Mouse (Mus musculus) heart, postnatal 0 days (tissue): ENCODE results near the gene Igdcc4. TPM values are rescaled to one million over a fixed set of nuclear protein-coding genes. Genes with fewer than 3 reads are reported as not detected.
A peak's percentile ranks its signal among the peaks of the same experiment; 100 is the strongest.
"Not testable (repeated sequence)": the region's sequence is repeated elsewhere in the genome, so short reads cannot be mapped to it uniquely, and the experiment has no call there.

Source experiments
- ATAC-seq: fragments of 200-750 bp; cut with Nextera tagmentation; 2 replicates; pipeline ENCODE4 v1.8.0; 2017; ENCODE audit warnings: low read depth, moderate number of reproducible peaks, moderate library complexity; ENCODE audit not compliant: insufficient read depth
- DNase-seq: peaks from one replicate; pipeline ENCODE4 v3.0.0-alpha.2; 2016; ENCODE audit warnings: low spot score
- H3K27ac ChIP-seq: fragments of 300-500 bp; sonication (generic); 2 replicates; pipeline ENCODE4 v1.5.1; 2014; ENCODE audit warnings: low read depth, mild to moderate bottlenecking
- H3K27me3 ChIP-seq: fragments of 300-500 bp; sonication (generic); 2 replicates; pipeline ENCODE4 v1.6.1; 2014; ENCODE audit warnings: low read length, mixed read lengths; ENCODE audit not compliant: control insufficient read depth, insufficient read depth
- H3K36me3 ChIP-seq: fragments of 300-500 bp; sonication (generic); replicated peaks from 2 replicates; pipeline ENCODE4 v1.6.1; 2014; ENCODE audit warnings: low read length, mixed read lengths; ENCODE audit not compliant: control insufficient read depth, insufficient read depth
- H3K4me1 ChIP-seq: fragments of 300-500 bp; sonication (generic); 2 replicates; pipeline ENCODE4 v1.6.1; 2014; ENCODE audit warnings: antibody characterized with exemption; ENCODE audit not compliant: control insufficient read depth, insufficient read depth
- H3K4me2 ChIP-seq: fragments of 300-500 bp; sonication (generic); 2 replicates; pipeline ENCODE4 v1.6.1; 2014; ENCODE audit warnings: low read depth, mild to moderate bottlenecking, low read length, moderate library complexity
- H3K4me3 ChIP-seq: fragments of 300-500 bp; sonication (generic); 2 replicates; pipeline ENCODE4 v1.5.1; 2014; ENCODE audit warnings: low read depth, low read length
- H3K9ac ChIP-seq: fragments of 300-500 bp; sonication (generic); replicated peaks from 2 replicates; pipeline ENCODE4 v1.6.1; 2014; ENCODE audit warnings: low read depth, low read length, mixed read lengths
- H3K9me3 ChIP-seq: fragments of 300-500 bp; sonication (generic); replicated peaks from 2 replicates; pipeline ENCODE4 v1.6.1; 2016; ENCODE audit warnings: low read length; ENCODE audit not compliant: control insufficient read depth
- CTCF ChIP-seq: IDR thresholded peaks from 2 replicates; pipeline ENCODE4 v1.5.1; 2016; ENCODE audit warnings: antibody characterized with exemption, control low read depth, low read depth
- EP300 ChIP-seq: IDR thresholded peaks from 2 replicates; pipeline ENCODE4 v1.6.1; 2016; ENCODE audit warnings: antibody characterized with exemption, low read depth
- whole genome bisulfite sequencing: fragments of 180-500 bp; shearing (Covaris S2); extraction: QIAGEN DNeasy Blood & Tissue Kit; methylation state at CpG from one replicate; pipeline ENCODE4 v1.1.7; 2014; 5-methylcytosine and 5-hydroxymethylcytosine counted together
- polyA plus RNA-seq: library from polyadenylated mRNA; unstranded; fragments of >200 nt; fragmentation: Nextera tagmentation; extraction: Ambion mirVana; gene quantifications from 2 replicates; pipeline ENCODE4 v1.2.1, GENCODE M21; 2015
- total RNA-seq: library from RNA; depleted of rRNA; stranded (reverse); fragments of >200 nt; gene quantifications from 2 replicates; pipeline ENCODE4 v1.2.3, GENCODE M21; 2014; ENCODE audit warnings: low replicate concordance

The Igdcc4 gene
- total and polyA plus RNA-seq, 2 experiments from 2014 or later: 3.2 to 13.9 TPM

DNA sequence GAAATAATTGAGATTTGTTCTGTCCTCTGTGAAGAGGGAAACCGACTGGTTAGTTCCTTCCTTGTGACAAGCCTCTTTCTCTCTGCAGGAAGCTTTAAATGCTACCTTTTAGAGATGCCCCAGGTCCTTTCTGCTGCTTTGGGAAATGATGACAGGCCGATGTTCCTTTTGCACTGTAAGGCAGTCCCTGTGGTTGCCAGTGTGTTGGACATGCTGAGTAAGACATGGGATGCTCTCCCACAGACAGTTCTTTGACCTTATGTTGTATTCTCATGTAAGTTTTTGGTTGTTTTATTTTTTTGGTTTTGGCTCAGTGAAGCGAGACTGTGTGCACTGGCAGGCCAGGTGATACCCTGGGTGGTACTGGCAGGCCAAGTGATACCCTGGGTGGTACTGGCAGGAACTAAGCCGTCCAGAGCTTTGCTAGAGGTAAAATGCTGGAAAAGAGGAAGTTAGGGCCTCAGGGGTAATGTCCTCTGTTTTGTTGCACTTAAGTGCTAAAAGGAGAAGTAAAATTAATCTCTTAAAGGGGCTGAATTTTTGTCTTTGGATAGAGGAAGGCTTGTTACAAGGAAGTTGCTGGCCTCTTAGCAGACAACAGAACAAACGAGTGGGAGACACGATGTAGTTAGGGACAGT, 26.3 kb upstream of the Igdcc4 start:
- 82% methylated on average over 6 of the region's 6 CpGs for WGBS
- Histone ChIP-seq H3K4me1 (no peaks in the 10 kb centered on the region), H3K4me3 (no peak overlapping the region), H3K27me3 (no peaks in the 10 kb centered on the region), H3K36me3 (peaks cover 70% of the 10 kb centered on the region), H3K9me3 (no peaks in the 10 kb centered on the region), H3K27ac (no peak overlapping the region), H3K9ac (no peak overlapping the region), H3K4me2 (no peak overlapping the region)
- ATAC-seq (no peak), DNase-seq (no peak)
- TF ChIP-seq EP300: no peak
- TF ChIP-seq CTCF: no peak

DNA sequence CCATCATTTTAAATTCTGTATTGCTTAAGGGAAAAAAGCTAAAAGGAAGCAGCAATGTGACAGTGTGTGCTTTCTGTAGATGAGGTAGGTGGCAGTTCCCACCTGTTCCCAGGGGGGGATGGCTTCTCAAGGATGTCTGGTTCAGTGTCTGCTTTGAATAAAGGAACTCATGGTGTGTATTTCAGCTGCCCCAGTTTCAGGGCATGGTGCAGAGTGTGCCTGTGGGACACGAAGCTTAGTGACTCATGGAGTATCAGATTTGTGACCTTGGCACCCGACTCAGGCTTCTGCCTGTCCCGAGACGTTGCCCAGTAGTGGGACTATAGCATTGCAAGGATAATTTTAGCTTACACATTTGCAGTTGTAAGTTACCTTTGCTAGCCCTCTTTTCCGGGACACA, 23.8 kb upstream of the Igdcc4 start:
- Histone ChIP-seq H3K9me3 (no peaks in the 10 kb centered on the region), H3K27me3 (no peaks in the 10 kb centered on the region), H3K4me2 (no peak overlapping the region), H3K36me3 (peaks cover 78% of the 10 kb centered on the region), H3K9ac (no peak overlapping the region), H3K4me1 (no peaks in the 10 kb centered on the region), H3K4me3 (no peak overlapping the region), H3K27ac (no peak overlapping the region)
- TF ChIP-seq CTCF (no peak), EP300 (no peak)
- DNase-seq (no peak), ATAC-seq (no peak)
- WGBS: 63% methylated on average over 5 of the region's 5 CpGs

DNA sequence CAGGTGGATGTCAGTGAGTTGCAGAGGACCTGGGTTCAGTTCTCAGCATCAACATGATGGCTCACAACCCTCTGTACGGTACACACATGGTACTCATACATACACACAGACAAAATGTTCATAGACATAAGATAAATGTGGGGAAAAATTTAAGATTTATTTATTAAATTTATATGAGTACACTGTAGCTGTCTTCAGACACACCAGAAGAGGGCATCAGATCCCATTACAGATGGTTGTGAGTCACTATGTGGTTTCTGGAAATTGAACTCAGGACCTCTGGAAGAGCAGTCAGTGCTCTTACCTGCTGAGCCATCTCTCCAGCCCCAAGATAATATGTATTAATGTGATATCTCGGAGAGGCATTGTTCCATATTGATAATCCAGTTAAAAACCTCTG, 21.1 kb upstream of the Igdcc4 start:
- not testable (repeated sequence) for H3K9ac ChIP-seq, ATAC-seq, H3K4me1 ChIP-seq, DNase-seq, H3K4me2 ChIP-seq, H3K4me3 ChIP-seq, H3K27me3 ChIP-seq, H3K27ac ChIP-seq, H3K9me3 ChIP-seq
- 95% methylated on average over 2 of the region's 2 CpGs for WGBS
- peaks cover 79% of the 10 kb centered on the region for H3K36me3 ChIP-seq

DNA sequence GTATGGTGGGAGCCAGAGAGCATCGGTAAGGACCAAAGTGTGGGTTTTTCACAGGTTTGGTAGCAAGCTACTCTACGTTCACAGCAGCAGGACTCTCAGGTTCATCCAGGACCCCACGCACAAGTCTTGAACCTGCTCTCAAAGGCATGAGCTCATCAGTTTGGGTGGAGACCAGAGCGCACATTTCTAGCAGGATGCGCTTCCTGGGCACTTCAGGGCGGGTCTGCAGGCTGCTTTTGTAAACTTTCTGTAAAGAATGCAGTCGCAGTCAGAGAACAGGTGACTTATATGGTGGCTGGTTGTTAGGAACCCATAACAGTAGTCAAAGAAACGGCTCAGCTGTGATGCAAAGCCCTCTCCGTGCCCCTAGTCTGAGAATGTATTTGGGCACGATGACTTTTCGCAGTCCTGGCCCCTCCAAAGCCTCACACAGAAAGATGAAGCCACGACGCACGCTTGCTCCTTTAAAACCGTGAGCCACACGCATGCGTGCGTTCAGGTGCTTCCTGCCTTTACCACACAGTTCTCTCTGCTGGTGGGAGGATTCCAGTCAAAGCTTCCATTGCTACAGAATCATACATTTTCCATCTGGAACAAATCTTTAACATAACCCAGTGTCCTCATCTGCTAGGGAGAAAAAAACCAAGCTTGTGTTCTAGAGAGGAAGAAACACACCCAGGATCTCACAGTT, 18.1 kb upstream of the Igdcc4 start:
- H3K9me3 ChIP-seq: no peaks in the 10 kb centered on the region
- peaks cover 54% of the 10 kb centered on the region for H3K36me3 ChIP-seq
- H3K27ac ChIP-seq: no peak overlapping the region
- WGBS: 87% methylated on average over 18 of the region's 18 CpGs
- no peak overlapping the region for H3K9ac ChIP-seq
- no peak overlapping the region for H3K4me2 ChIP-seq
- no peak for TF ChIP-seq CTCF
- no peak for TF ChIP-seq EP300
- no peak for ATAC-seq
- H3K4me1 ChIP-seq: no peaks in the 10 kb centered on the region
- no peak for DNase-seq
- H3K27me3 ChIP-seq: no peaks in the 10 kb centered on the region
- no peak overlapping the region for H3K4me3 ChIP-seq

DNA sequence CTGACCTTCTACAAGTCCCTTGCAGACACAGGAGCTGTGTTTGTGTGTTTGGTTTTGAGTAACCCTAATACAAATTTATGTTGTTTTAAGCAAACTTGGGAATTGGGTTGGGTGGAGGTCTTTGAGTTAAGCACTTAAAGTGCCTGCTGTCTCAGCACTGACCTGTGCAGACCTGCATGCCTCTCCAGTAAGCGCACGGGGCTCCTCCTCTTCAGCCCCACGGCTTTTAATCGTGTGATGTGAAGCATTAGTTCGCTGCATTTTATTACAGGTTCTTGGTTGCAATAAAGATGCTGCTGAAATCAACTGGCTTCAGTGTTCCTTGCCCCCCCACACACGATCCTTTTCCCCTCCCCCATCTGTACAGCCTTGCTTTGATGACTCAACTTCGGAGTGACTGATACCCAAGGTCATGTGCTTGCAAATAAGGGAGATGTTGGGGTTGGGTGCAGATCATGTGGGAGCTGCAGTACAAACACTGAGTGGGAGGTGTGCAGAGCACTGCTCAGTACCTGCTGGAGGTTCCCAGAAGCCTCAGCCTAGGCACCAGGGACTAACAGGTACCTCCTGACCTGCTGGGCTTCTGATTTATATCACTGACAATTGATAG, 17.0 kb upstream of the Igdcc4 start:
- no peak overlapping the region for H3K9ac ChIP-seq
- no peak overlapping the region for H3K4me2 ChIP-seq
- H3K4me1 ChIP-seq: no peaks in the 10 kb centered on the region
- TF ChIP-seq CTCF (no peak), EP300 (no peak)
- no peaks in the 10 kb centered on the region for H3K9me3 ChIP-seq
- DNase-seq: no peak
- 67% methylated on average over 7 of the region's 7 CpGs for WGBS
- H3K36me3 ChIP-seq: peaks cover 43% of the 10 kb centered on the region
- ATAC-seq: 0 out of 2 replicates have a peak, but pooled peaks have one; percentile 36
- H3K27ac ChIP-seq: no peak overlapping the region
- H3K4me3 ChIP-seq: no peak overlapping the region
- no peaks in the 10 kb centered on the region for H3K27me3 ChIP-seq
